Mouse (Mus musculus) stomach, embryonic 16.5 days (tissue): ENCODE results near the gene Fbxw5. TPM values are rescaled to one million over a fixed set of nuclear protein-coding genes. Genes with fewer than 3 reads are reported as not detected.

Source experiments
- ATAC-seq: fragments of 200-750 bp; cut with Nextera tagmentation; 2 replicates; pipeline ENCODE4 v1.8.0; 2017; ENCODE audit warnings: moderate number of reproducible peaks, moderate TSS enrichment; ENCODE audit not compliant: insufficient read depth, low FRiP score
- H3K27ac ChIP-seq: fragments of 300-500 bp; sonication (generic); 2 replicates; pipeline ENCODE4 v1.5.1; 2014; ENCODE audit warnings: low read length
- H3K27me3 ChIP-seq: fragments of 300-500 bp; sonication (generic); 2 replicates; pipeline ENCODE4 v1.6.1; 2014; ENCODE audit warnings: low read length, control low read depth, mixed read lengths; ENCODE audit not compliant: control insufficient read depth, insufficient read depth
- H3K36me3 ChIP-seq: fragments of 300-500 bp; sonication (generic); 2 replicates; pipeline ENCODE4 v1.6.1; 2014; ENCODE audit warnings: low read length; ENCODE audit not compliant: control insufficient read depth, insufficient read depth
- H3K4me1 ChIP-seq: fragments of 300-500 bp; sonication (generic); 2 replicates; pipeline ENCODE4 v1.6.1; 2014; ENCODE audit warnings: low read length, control low read depth, mixed read lengths; ENCODE audit not compliant: control insufficient read depth, insufficient read depth
- H3K4me2 ChIP-seq: fragments of 300-500 bp; sonication (generic); 2 replicates; pipeline ENCODE4 v1.6.1; 2014; ENCODE audit warnings: low read depth, low read length, mixed read lengths
- H3K4me3 ChIP-seq: fragments of 300-500 bp; sonication (generic); replicated peaks from 2 replicates; pipeline ENCODE4 v1.5.1; 2014; ENCODE audit warnings: mild to moderate bottlenecking, low read length
- H3K9ac ChIP-seq: fragments of 300-500 bp; sonication (generic); 2 replicates; pipeline ENCODE4 v1.6.1; 2014; ENCODE audit warnings: low read length
- H3K9me3 ChIP-seq: fragments of 300-500 bp; sonication (generic); replicated peaks from 2 replicates; pipeline ENCODE4 v1.6.1; 2016; ENCODE audit warnings: low read length, control low read depth; ENCODE audit not compliant: control insufficient read depth
- WGBS: fragments of 180-500 bp; shearing (Covaris S2); extraction: QIAGEN DNeasy Blood & Tissue Kit; methylation state at CpG from one replicate; pipeline ENCODE4 v1.1.7; 2014; 5-methylcytosine and 5-hydroxymethylcytosine counted together
- polyA plus RNA-seq: library from polyadenylated mRNA; unstranded; fragments of >200 nt; fragmentation: Nextera tagmentation; extraction: Ambion mirVana; gene quantifications from 2 replicates; pipeline ENCODE4 v1.2.1, GENCODE M21; 2015

Gene Fbxw5
- polyA plus RNA-seq, result 76.5 and 86.0 TPM in 2 replicates

DNA sequence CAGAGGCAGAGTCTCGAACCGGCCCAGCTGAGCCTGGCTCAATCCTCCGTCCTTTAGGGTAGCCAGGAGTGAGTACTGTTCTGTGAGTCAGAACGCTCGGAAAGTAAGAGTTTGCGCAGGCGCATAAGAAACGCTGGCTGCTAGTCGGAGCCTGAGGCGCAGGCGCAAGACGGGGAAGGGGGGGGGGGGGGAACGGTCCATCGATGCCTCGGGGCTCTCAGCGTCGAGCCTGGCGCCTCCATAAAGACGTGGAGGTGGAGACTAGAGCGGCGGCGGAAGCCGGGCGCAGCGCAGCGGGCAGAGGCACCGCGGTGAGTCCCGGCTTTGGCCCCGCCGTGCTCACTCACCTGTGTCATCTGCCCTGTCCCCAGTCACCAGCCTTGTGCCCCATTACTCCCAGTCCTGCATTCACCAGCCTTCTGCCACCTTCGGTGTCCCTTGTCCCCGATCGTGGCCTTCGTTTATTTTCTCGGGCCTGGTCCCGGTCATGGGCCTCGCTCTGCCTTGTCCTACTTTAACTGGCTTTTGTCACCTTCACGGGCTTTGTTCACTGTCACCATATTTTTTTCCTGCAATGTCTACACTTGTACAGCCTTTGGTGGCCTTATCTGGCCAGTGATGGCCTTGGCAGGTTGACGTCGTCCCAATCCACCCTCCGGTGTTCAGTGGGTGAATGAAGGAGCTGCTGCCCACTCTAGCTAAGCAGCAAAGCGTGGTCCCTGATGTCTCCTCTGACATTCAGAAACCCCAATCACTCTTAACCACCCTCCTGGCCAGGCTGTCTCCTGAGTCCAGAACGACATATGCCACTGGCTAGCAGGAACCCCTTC, at the start of gene Fbxw5:
Gene Fbxw5, plus strand, starts transcription at position 175 of the 830 bp plus-strand sequence.
- Histone ChIP-seq H3K4me3 (peak within 1 kb of the TSS; percentile 90), H3K27me3 (no peaks in the 10 kb centered on the region), H3K9ac (peak within 1 kb of the TSS; percentile 96)

DNA sequence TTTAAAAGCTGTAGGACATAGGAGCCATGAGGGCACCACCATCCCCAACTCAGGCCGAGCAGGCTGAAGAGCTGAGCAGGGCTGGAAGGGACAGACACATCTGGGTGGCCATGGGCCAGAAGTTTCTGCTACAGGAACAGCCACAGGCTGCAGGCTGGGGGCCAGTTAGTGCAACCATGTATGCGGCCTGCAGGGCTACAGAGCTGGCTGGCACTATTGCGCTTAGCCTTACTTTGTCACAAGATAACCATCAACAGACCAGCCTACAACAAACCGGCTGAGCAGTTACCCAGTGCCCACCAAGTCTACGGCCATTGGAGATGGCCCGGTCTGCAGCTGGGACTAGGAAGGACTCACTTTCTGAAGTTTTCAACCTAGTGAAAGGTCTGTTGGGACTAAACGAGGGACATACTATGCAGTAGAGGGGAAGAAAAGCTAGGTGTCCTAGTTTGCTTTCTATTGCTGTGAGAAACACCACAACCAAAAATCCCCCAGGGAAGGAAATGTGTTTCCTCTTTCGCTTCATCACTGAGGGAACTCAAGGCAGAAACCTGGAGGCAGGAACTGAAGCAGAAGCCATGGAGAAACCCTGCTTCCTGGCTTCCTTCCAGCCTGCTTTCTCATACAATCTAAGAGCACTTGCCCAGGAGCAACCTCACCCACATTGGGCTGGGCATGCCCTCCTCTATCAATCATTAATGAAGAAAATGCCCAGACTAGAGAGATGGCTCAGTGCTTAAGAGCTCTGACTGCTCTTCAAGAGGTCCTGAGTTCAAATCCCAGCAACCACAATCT, 49.5 kb upstream of the Fbxw5 start:
- WGBS, result 79% methylated on average over 8 of the region's 8 CpGs

More for the DNA sequence above, at the start of gene Fbxw5:
- peaks cover 19% of the 10 kb centered on the region for H3K4me1 ChIP-seq
- peaks cover 8% of the 10 kb centered on the region; the same call in 1 of the 2 replicates for H3K36me3 ChIP-seq
- peak within 1 kb of the TSS; percentile 77 for H3K4me2 ChIP-seq
- H3K9me3 ChIP-seq, result no peaks in the 10 kb centered on the region
- WGBS, result under 1% methylated on average over 42 of the region's 44 CpGs
- H3K27ac ChIP-seq, result peak within 1 kb of the TSS; percentile 73
- peak; percentile 89 for ATAC-seq

DNA sequence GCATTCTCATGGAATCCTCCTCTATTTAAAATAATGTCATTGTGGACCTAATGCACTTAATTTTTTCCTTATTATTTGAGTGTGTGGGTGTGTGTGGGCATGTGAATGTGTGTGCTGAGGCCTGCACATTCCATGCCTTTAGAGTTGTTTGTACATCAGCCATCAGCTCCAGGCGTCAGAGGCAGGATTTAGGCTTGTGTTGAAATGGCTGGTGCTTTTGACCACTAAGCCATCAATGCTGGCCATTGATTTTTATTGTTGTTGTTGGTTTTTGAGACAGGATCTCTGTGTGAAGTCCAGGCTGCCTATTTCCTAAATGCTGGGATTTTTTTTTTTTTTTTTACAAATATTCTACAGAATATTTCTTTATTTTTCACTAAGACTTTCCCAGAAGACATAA, 47.6 kb upstream of the Fbxw5 start:
- Histone ChIP-seq H3K9me3 (no peaks in the 10 kb centered on the region), H3K27ac (no peak overlapping the region), H3K4me2 (no peak overlapping the region), H3K4me3 (no peak overlapping the region), H3K4me1 (0 out of 2 replicates have a peak, but pooled peaks cover 5% of the 10 kb centered on the region), H3K27me3 (no peaks in the 10 kb centered on the region), H3K36me3 (0 out of 2 replicates have a peak, but pooled peaks cover 4% of the 10 kb centered on the region), H3K9ac (no peak overlapping the region)
- no peak for ATAC-seq
- WGBS, result 33% methylated on average over 1 of the region's 1 CpGs

More for the DNA sequence above, 49.5 kb upstream of the Fbxw5 start:
- ATAC-seq, result no peak
- Histone ChIP-seq H3K27me3 (no peaks in the 10 kb centered on the region), H3K27ac (no peak overlapping the region), H3K9me3 (no peaks in the 10 kb centered on the region), H3K9ac (no peak overlapping the region), H3K4me3 (no peak overlapping the region), H3K36me3 (no peaks in the 10 kb centered on the region), H3K4me1 (0 out of 2 replicates have a peak, but pooled peaks cover 4% of the 10 kb centered on the region), H3K4me2 (no peak overlapping the region)

DNA sequence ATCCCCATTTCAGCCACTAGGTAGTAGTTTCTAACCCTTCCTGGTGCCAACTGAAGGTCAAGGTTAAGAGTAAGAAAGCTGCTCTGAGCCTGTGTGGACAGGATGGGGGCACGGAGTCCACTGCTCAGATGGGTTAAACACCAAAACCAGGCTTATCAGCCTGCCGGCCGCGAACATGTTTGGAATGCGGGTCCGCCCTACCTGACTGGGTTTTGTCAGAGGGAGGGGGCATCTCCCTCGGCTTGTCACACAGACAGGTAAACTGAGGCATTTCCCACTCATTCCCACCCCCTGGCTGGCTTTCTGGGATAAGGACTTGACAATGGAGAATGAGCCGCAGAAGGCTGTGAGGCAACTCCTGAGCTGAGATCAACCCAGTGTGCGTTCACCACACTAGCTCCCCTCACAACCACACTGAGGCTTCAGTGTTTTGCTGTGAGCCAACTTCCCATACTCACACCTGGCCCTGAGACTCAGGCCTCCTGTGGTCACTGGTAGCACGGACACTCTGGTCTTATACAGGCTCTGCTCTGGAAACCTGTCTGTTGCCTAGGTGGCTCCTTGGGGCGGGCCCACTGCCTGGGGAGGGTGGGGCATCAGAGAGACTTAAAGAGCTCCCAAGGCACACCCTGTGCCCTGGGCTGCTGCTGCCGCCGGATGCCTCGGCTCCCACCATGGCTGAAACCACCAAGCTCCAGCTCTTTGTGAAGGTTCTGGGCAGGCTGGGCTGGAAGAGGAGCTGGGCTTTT, 44.2 kb upstream of the Fbxw5 start, which contains the start of gene Clic3:
Gene Clic3, plus strand, starts transcription at position 634 of the 749 bp plus-strand sequence.
- 33% methylated on average over 14 of the region's 14 CpGs for WGBS
- Histone ChIP-seq H3K36me3 (0 out of 2 replicates have a peak, but pooled peaks cover 8% of the 10 kb centered on the region), H3K4me1 (peaks cover 27% of the 10 kb centered on the region), H3K4me3 (no peak within 1 kb of the TSS), H3K4me2 (peak within 1 kb of the TSS; percentile 11), H3K27me3 (no peaks in the 10 kb centered on the region), H3K9ac (peak within 1 kb of the TSS; percentile 17), H3K9me3 (no peaks in the 10 kb centered on the region), H3K27ac (peak within 1 kb of the TSS; percentile 63)
- ATAC-seq, result peak; percentile 50

DNA sequence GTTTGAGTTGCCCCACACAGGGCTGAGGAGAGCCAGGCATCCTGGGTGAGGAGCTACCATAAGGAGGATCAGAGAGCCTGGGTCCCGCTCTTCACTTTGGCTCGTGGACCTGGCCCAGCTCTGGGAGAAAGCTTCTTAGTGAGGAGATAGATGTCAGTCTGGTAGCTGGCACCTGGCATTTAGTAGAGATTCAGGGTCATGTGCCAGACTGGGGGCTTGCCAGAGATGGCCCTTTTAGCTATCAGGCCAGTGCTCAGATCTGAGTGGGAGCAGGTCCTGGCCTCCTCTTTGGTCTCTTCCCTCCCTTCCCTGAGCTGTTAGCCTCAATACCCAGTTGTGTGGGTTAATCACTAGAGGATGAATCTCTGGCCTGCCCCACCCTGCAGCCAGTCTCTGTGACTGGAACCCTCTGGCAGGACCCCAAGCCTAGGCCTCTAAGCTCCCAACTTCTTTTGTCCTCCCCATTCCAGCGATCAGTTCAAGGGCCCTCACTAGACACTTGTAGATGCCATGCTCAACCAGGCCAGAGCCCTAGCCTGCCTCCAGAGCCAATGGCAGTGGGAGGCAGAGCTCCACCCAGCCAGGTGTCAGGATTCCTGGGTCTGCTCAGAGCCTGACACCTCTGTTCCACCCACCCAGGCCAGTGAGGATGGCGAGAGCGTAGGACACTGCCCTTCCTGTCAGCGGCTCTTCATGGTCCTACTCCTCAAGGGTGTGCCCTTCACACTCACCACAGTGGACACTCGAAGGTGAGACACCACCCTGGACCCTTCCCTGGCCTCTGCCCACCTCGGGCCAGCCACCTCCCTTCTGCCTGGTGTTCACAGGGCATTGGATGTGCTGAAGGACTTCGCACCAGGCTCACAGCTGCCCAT, 43.3 kb upstream of the Fbxw5 start:
- peak overlapping the region; percentile 17; the same call in 1 of the 2 replicates for H3K9ac ChIP-seq

DNA sequence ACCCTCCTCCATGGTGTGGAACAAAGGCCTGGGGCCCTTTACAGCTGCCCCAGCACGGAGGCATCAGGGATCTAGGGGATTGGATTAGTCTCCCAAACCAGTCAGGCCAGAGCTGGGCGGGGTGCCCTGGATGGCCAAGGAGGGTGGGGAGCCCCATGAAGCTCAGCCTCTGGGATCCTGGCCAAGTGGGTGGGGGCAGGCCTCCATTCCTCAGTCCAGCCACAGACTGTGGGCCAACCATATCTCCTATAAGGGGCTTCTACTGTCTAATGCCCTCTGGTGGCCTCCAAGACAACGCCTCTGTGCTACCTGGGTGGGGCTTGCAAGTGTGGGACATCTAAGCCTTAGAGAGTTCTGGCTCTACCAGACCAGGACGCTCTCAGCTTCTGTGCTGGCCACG, 41.6 kb upstream of the Fbxw5 start:
- H3K27ac ChIP-seq, result peak overlapping the region; percentile 95
- H3K4me3 ChIP-seq, result no peak overlapping the region
- H3K4me2 ChIP-seq, result peak overlapping the region; percentile 78; the same call in 1 of the 2 replicates
- H3K9me3 ChIP-seq, result no peaks in the 10 kb centered on the region
- peak overlapping the region; percentile 81 for H3K9ac ChIP-seq
- 51% methylated on average over 5 of the region's 5 CpGs for WGBS
- 0 out of 2 replicates have a peak, but pooled peaks cover 8% of the 10 kb centered on the region for H3K36me3 ChIP-seq
- peak; percentile 37; the same call in 1 of the 2 replicates for ATAC-seq
- H3K4me1 ChIP-seq, result peaks cover 30% of the 10 kb centered on the region
- H3K27me3 ChIP-seq, result no peaks in the 10 kb centered on the region

More for the DNA sequence above, 43.3 kb upstream of the Fbxw5 start:
- 83% methylated on average over 9 of the region's 9 CpGs for WGBS
- Histone ChIP-seq H3K36me3 (0 out of 2 replicates have a peak, but pooled peaks cover 8% of the 10 kb centered on the region), H3K4me3 (no peak overlapping the region), H3K9me3 (no peaks in the 10 kb centered on the region), H3K4me1 (peaks cover 30% of the 10 kb centered on the region), H3K4me2 (peak overlapping the region; percentile 11), H3K27me3 (no peaks in the 10 kb centered on the region), H3K27ac (peak overlapping the region; percentile 63; the same call in 1 of the 2 replicates)
- no peak for ATAC-seq

DNA sequence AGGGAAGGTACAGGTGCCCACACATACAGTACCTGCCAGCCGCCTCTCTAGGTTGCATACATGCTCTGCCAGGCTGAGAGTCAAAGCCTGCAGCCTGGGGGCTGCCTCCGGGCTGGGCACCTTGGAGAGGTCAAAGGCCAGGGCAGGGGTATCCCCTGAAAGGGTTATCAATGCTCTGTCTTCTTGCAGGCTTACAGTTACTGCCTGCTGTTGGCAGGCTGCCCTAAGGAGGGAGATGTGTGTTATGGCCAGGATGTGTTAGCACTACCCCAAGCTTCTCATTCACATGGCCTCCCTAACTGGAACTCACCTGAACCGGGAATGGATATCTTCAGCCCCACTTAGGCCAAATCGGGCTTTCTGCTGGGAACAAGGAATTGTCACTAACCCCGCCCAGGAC, 40.4 kb upstream of the Fbxw5 start:
- WGBS, result 28% methylated on average over 5 of the region's 5 CpGs
- 0 out of 2 replicates have a peak, but pooled peaks have one; percentile 1 for ATAC-seq
- Histone ChIP-seq H3K4me1 (peaks cover 30% of the 10 kb centered on the region), H3K9ac (peak overlapping the region; percentile 81), H3K27ac (peak overlapping the region; percentile 95), H3K4me2 (peak overlapping the region; percentile 78), H3K4me3 (peak overlapping the region; percentile 79), H3K9me3 (no peaks in the 10 kb centered on the region), H3K27me3 (no peaks in the 10 kb centered on the region), H3K36me3 (0 out of 2 replicates have a peak, but pooled peaks cover 8% of the 10 kb centered on the region)
